Mouse (Mus musculus): ENCODE results near the gene Asprv1.

Asprv1 gene

GRCm38 (mm10) chr6:86623201-86623600 is 4.8 kb upstream of the Asprv1 start:
- no peak for DNase-seq

GRCm38 (mm10) chr6:86624074-86625030 is 3.6 kb upstream of the Asprv1 start:
- peak; percentile 37 for DNase-seq

- DNase-seq, result no peak
Observed at GRCm38 (mm10) chr6:86630141-86630540, 2.2 kb downstream of the Asprv1 start.

- DNase-seq, result no peak
Observed at GRCm38 (mm10) chr6:86636495-86636894, 8.5 kb downstream of the Asprv1 start.

- DNase-seq, result no peak
Observed at GRCm38 (mm10) chr6:86637171-86637835, 9.3 kb downstream of the Asprv1 start.

- DNase-seq, result no peak
Observed at GRCm38 (mm10) chr6:86637860-86638259, 9.9 kb downstream of the Asprv1 start.

- DNase-seq, result no peak
Observed at GRCm38 (mm10) chr6:86638434-86638833, 10.5 kb downstream of the Asprv1 start.

- DNase-seq, result no peak
Observed at GRCm38 (mm10) chr6:86639180-86640160, 11.5 kb downstream of the Asprv1 start.

GRCm38 (mm10) chr6:86640161-86640560 is 12.2 kb downstream of the Asprv1 start:
- no peak for DNase-seq

GRCm38 (mm10) chr6:86640776-86641175 is 12.8 kb downstream of the Asprv1 start:
- no peak for DNase-seq

GRCm38 (mm10) chr6:86641716-86642115 is 13.8 kb downstream of the Asprv1 start:
- no peak for DNase-seq

GRCm38 (mm10) chr6:86644775-86645400 is 16.9 kb downstream of the Asprv1 start:
- DNase-seq, result no peak

- DNase-seq, result no peak
Observed at GRCm38 (mm10) chr6:86645551-86645950, 17.6 kb downstream of the Asprv1 start.

GRCm38 (mm10) chr6:86646143-86646542 is 18.2 kb downstream of the Asprv1 start:
- DNase-seq, result no peak

GRCm38 (mm10) chr6:86653026-86653425 is 25.1 kb downstream of the Asprv1 start:
- DNase-seq, result no peak

GRCm38 (mm10) chr6:86654270-86654916 is 26.4 kb downstream of the Asprv1 start:
- DNase-seq, result no peak

- no peak for DNase-seq
Observed at GRCm38 (mm10) chr6:86658501-86658900, 30.5 kb downstream of the Asprv1 start.

GRCm38 (mm10) chr6:86660161-86660877 is 32.4 kb downstream of the Asprv1 start:
- no peak for DNase-seq

- no peak for DNase-seq
Observed at GRCm38 (mm10) chr6:86665076-86665475, 37.1 kb downstream of the Asprv1 start.

GRCm38 (mm10) chr6:86665560-86666307 is 37.8 kb downstream of the Asprv1 start:
- no peak for DNase-seq
